Mouse (Mus musculus) myocyte (in vitro differentiated cells): ENCODE results near the gene Ptprd.

Source experiments
- CEBPB ChIP-seq: IDR thresholded peaks from 2 replicates; pipeline ENCODE4 v1.6.1; 2011; ENCODE audit warnings: mild to moderate bottlenecking, moderate library complexity; ENCODE audit not compliant: poor library complexity, insufficient read depth, severe bottlenecking
- E2F4 ChIP-seq: IDR thresholded peaks from one replicate; pipeline ENCODE4 v1.6.1; 2011; ENCODE audit warnings: mild to moderate bottlenecking, control low read depth, moderate library complexity; ENCODE audit not compliant: insufficient read depth
- MAX ChIP-seq: IDR thresholded peaks from one replicate; pipeline ENCODE4 v1.6.1; 2011; ENCODE audit warnings: low read depth, mild to moderate bottlenecking, control low read depth
- MYOD1 ChIP-seq, 3 experiments: IDR thresholded peaks; one replicate each; pipeline ENCODE4 v1.6.1; 2011; ENCODE audit warnings: control low read depth in 2 of 3, low read depth in 2 of 3, mild to moderate bottlenecking in 2 of 3, moderate library complexity in 1 of 3; ENCODE audit not compliant: insufficient read length in 2 of 3, control insufficient read depth in 1 of 3
- MYOG ChIP-seq, 3 experiments: IDR thresholded peaks; one replicate each; pipeline ENCODE4 v1.6.1; 2011; ENCODE audit warnings: control low read depth in 2 of 3, low read depth in 2 of 3, mild to moderate bottlenecking in 2 of 3; ENCODE audit not compliant: insufficient read length in 2 of 3, control insufficient read depth in 1 of 3, insufficient read depth in 1 of 3
- POLR2A ChIP-seq: IDR thresholded peaks from one replicate; pipeline ENCODE4 v1.6.1; 2011; ENCODE audit warnings: low read depth, mild to moderate bottlenecking, control low read depth, moderate library complexity; ENCODE audit not compliant: insufficient read length
- POLR2AphosphoS2 ChIP-seq: IDR thresholded peaks from one replicate; pipeline ENCODE4 v1.6.1; 2011; ENCODE audit warnings: low read depth, control low read depth; ENCODE audit not compliant: insufficient read length
- REST ChIP-seq: IDR thresholded peaks from one replicate; pipeline ENCODE4 v1.6.1; 2011; ENCODE audit warnings: mild to moderate bottlenecking, control low read depth, moderate library complexity; ENCODE audit not compliant: insufficient read depth, insufficient read length
- SRF ChIP-seq: IDR thresholded peaks from one replicate; pipeline ENCODE4 v1.6.1; 2011; ENCODE audit warnings: low read depth; ENCODE audit not compliant: control insufficient read depth, insufficient read length
- TCF12 ChIP-seq: IDR thresholded peaks from one replicate; pipeline ENCODE4 v1.6.1; 2011; ENCODE audit warnings: mild to moderate bottlenecking, control low read depth; ENCODE audit not compliant: poor library complexity, insufficient read depth, severe bottlenecking
- TCF3 ChIP-seq: IDR thresholded peaks from one replicate; pipeline ENCODE4 v1.6.1; 2011; ENCODE audit warnings: low read depth, control low read depth; ENCODE audit not compliant: insufficient read length
- USF1 ChIP-seq: IDR thresholded peaks from one replicate; pipeline ENCODE4 v1.6.1; 2011; ENCODE audit warnings: low read depth, mild to moderate bottlenecking, control low read depth, moderate library complexity

- TF ChIP-seq POLR2A = no peak
- no peak for TF ChIP-seq CEBPB
- TF ChIP-seq MYOG (IDR thresholded peaks at IDR 0.05; ENCODE audit: control insufficient read depth in 1 of 3, insufficient read depth in 1 of 3, insufficient read length in 2 of 3, low read depth in 2 of 3) = no peak
- no peak for TF ChIP-seq MAX
- no peak for TF ChIP-seq USF1
- TF ChIP-seq TCF12 = no peak
- no peak for TF ChIP-seq E2F4
- TF ChIP-seq POLR2AphosphoS2 = no peak
- TF ChIP-seq REST = no peak
- TF ChIP-seq MYOD1 (IDR thresholded peaks at IDR 0.05; ENCODE audit: control insufficient read depth in 1 of 3, insufficient read length in 2 of 3, low read depth in 2 of 3) = no peak
- TF ChIP-seq SRF = no peak
- TF ChIP-seq TCF3 = no peak
Observed at GRCm38 (mm10) chr4:76422113-76422512, 1789.6 kb downstream of the Ptprd start.
